Mouse (Mus musculus) common myeloid progenitor, adult 5-6 weeks (primary cell): ENCODE measurements at regions not wholly inside any gene's neighbourhood (a gene's known extent, or its start where the extent isn't known, plus 50 kb on each side); places are given as distances from the start of the nearest gene placed in this dataset.
A peak's percentile ranks its signal among the peaks of the same experiment; 100 is the strongest.
"Not testable (repeated sequence)": the region's sequence is repeated elsewhere in the genome, so short reads cannot be mapped to it uniquely, and the experiment has no call there.

Source experiments
- ATAC-seq: replicated peaks from 2 replicates; pipeline ENCODE4 v1.8.0; 2016; ENCODE audit warnings: low read depth, mild to moderate bottlenecking, moderate TSS enrichment, inconsistent platforms; ENCODE audit not compliant: poor library complexity, severe bottlenecking

DNA sequence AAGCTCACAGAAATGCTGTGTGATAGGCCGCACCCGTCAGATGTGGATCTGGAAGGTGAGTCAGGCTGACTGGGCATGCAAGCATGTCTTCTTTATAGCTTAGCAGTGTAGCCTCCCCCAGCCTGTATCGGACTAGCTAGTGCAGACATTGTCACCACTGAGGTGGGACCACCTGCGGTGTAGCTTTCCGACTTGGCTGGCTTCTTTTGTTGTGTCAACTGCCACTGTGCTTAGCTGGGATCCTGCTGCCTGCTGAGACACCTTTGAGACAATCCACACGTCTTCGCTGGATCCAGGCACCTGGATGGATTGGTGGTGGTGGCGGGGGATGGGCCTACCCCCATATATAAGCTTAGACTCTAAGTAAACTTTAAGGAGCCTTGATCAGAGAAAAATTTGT lies 177.7 kb upstream of the Unc93a2 start:
- ATAC-seq, result no peak

DNA sequence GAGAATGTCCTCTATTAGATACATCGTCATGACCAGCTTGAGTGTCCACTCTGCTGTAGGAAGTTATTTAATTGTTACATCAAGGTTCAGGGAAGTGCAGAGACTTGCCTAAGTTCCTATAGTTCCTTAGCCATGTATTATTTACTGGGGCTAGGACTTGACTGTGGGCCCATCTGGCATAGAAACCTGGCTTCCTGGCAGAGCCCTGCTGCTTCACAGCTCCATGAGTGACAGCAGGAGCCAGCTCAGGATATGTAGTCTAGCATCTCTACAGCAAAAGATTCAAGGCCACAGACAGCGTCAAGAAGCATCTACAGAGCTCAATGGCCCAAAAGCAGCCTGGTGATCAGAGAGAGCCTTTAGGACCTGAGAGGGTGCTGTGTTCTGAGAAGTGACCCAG lies 163.2 kb upstream of the Unc93a2 start:
- no peak for ATAC-seq

DNA sequence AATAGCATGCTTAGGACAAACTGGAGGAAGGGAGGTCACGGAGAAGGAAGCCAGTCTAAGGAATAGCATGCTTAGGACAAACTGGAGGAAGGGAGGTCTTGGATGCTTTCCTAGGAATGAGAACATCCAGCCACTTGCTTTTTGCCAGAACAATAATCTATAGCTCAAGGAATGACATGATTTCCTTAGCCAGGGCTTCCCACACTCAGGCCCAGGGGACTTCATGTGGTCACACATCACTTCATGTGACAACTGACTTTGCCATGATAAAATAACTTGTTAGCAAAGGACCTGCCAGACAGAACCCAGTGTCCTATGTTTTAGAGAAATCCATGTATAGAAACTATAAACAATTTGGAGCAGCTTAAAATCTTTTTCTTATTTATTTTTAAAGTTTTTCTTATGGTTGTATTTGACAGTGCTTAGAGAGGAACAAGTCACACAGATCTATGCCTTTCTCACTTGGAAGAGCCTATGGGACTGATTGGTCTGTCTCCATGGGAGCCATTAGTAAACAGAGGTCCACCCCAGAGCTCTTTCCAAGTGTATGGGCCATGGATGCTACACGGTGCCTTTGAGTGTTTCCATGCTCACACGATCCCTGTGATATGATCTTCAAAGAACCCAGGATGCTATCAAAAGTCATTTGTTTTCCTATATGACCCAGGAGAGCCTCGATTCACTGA lies 153.3 kb upstream of the Unc93a2 start:
- ATAC-seq, result no peak

DNA sequence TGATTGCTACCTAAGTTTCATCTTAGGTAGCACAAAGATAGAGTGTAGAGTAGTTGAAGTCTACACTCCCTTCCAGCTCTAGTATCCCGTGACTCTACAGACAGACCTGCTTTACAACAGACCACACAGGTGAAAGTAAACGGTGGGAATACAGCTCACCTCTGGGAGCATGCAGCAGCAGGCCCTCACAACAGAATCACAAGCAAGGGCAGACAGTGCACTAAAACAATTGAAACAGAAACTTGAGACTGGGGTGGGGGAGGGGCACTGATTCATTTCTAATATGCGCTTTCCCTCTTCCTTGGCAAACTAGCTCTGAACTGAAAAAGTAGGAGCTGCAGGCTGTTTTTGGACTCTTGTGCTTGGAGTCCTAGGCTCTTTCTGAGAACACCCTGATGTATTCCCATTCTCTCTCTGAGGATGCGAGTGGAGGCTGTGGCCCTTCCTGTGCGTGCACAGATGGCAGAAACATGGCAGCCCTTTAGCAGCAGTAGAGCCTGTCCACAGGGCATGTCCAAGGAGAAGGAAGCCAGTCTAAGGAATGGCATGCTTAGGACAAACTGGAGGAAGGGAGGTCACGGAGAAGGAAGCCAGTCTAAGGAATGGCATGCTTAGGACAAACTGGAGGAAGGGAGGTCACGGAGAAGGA lies 152.5 kb upstream of the Unc93a2 start:
- ATAC-seq, result no peak

DNA sequence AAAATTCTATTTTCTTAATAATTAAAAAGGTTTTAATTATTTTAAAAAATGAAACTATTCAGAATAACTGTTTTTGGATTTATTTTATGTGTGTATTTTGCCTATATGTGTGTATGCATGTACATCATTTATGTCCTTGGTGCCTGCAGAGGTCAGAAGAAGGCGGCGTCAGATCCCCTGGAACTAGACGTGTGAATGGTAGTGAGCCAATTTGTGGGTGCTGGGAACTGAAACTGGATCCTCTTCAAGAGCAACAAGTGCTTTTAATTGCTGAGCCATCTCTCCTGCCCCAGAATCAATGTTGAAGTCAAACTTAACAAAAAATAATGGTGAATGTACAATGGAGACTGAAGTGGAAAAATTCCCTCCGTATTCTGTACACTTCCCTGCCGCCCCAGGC lies 151.9 kb upstream of the Unc93a2 start:
- no peak for ATAC-seq

DNA sequence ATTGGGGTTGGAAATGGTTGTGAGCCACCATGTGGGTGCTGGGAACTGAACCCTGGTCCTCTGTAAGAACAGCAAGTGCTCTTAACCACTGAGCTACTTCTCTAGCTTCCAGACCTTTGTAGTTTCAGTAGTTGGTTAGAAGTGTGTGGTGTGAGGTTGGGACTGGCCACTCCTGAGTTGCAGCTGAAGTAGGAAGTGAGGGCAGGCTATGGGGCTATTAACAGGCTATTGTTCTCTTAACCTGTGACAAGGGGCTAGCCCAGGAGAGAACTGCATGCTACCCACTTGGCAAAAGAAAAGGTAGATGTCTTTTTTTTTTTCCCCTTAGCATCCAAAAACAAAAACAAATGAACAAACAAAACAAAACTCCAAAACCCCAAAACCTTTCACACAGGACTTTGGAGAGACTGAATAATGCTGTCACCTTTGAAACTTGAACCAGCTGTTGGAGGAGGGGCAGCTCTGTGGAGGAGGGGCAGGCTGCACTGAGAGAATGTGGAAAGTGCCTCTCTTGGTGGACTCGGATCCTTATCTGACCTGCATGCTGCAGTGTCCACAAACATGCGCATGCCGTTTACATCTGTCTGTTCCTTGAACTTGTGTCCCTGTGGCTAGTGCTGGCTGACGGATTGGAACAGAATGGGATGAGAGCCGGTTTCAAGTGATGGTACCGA lies 149.3 kb upstream of the Unc93a2 start:
- no peak for ATAC-seq

DNA sequence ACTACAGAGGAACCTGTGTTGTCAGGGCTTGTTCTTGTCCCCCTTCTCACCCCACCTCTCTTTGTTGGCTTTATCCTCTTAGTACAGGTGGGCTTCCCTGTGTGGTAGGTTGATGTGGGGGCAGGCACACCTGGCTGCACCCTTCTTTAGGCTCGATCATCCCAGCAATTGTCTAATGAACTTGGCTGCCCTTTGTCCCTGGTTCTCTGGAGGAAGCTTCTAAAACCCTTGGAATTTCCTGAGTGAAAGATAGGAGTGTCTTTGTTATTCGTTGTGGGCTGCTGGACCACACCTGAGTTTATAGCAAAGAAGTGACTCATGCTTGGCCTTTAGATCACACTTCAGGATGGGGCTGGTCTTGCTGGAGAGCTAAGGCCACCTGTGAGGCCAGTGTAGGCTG lies 148.3 kb upstream of the Unc93a2 start:
- no peak for ATAC-seq

DNA sequence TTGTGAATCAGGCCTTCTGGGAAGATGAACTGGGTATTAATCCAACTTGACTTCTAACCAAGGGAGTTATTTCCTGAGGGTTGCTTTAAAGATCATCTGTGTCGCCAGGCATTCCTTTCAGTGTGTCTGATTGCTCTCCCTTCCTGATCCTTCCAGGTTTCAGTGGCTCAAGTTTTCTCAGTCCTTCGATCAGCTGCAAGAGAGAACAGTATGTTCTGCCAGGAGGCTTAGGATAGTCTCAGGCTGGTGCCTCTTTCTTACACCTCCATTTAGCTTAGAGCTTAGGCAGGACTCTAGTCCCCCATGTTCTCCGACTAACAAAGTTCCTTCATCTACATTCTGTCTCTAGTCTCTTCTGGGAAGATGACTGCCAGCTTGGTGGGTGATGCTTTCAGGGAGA lies 147.4 kb upstream of the Unc93a2 start:
- ATAC-seq, result no peak

DNA sequence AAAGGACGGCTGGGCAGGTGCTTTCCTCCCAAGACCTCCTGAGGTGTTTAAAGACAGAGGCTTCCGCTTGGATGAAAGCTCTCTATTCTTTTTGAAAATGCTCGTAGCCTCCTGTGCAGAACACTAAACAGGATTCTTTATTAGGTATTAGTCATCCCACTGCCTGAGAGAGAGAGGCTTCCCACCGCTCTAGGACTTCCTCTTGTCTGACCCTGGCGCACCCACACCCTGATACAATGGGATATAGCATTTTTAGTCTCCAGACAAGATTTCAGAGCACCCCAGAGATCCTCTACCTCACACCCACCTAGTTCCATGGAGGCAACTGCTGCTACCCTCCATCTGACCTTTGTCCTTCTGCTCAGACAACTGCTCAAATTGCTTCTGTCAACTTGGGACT lies 144.0 kb upstream of the Unc93a2 start:
- ATAC-seq, result no peak

DNA sequence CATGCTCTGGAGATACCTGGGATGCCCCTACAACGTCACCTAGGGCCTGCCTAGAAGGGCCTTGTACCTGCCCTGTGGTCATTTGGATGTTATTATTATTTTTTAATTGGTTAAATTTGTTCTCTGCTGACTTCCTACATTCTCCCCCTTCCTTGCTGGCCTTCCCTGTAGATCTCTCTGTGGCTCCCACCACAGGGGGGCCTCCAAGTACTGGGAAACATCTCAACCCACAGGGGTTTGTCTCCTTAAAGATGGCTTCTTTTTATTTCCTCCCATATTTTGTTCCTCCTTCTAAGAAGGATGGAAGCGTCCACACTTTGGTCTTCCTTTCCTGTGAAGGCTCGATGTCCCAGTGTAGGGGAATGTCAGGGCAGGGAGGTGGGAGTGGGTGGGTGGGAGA lies 142.4 kb upstream of the Unc93a2 start:
- ATAC-seq, result no peak

DNA sequence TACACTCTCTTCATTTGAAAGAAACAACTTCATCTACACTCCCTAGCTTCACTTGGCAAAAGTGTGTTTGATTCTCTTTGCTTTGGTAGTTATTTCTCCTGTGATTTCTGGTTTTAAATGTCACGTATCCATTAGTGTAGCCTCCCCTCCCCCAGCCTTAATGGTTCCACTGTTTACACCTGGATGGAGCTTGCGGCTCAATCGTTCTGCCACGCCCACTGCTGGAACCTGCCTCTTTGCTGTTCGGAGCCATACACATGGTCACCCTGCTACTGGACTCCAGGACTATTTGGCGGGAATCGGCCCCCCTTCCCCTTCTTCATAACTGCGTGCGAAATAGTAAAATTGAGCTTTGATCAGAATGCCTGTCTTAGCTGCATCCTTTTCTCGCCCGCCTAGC lies 139.2 kb upstream of the Unc93a2 start:
- ATAC-seq, result not testable (repeated sequence)

DNA sequence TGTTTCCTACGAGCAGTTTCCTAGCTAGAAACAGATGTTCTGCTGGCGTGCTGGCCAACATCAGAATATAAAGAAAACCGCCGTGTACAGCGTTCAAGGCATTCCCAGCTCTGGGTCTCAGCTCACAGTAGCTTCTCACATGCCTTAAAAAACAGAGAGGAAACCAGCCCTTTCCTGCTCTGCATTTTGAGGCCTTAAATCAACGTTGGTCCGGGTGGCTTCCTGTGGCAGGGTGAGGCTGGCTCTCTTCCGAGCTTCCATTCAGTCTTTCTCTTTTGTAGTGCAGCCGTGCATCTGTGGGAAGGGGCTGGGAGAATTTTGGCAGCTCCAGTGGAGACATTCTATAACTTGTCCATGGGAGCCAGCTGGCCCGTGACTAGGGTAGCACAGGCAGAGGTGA lies 135.9 kb upstream of the Unc93a2 start:
- ATAC-seq, result peak; percentile 45; the same call in 1 of the 2 replicates
